Mouse (Mus musculus) mouse embryonic stem cell (cell line): Measurements from ENCODE around the gene Nutf2.
"Not testable (repeated sequence)": the region's sequence is repeated elsewhere in the genome, so short reads cannot be mapped to it uniquely, and the experiment has no call there.

Experiments used
- in situ Hi-C, 2 experiments: fragments of 300-500 bp; cut with MboI; formaldehyde crosslinking; loops; 1 replicate in 1 of 2; 3 replicates in 1 of 2; pipeline ENCODE4 v1.14.3; 2019 to 2020; ENCODE audit warnings: low sequenced_read_pairs in 2 of 2, low pct_unique_long_range_greater_than_20kb in 1 of 2, mixed read lengths in 1 of 2; ENCODE audit not compliant: unreplicated experiment in 1 of 2

Gene Nutf2

GRCm38 (mm10) chr8:105860143-105860981 lies at the start of gene Nutf2:
Nutf2 (plus strand) TSS chr8:105860580.
- in situ Hi-C loops: no loop called here

- in situ Hi-C loops: no loop called here
Observed at GRCm38 (mm10) chr8:105811061-105811460, 49.3 kb upstream of the Nutf2 start.

GRCm38 (mm10) chr8:105811543-105811942 lies 48.8 kb upstream of the Nutf2 start:
- in situ Hi-C loops: no loop called here

- in situ Hi-C loops: no loop called here
Observed at GRCm38 (mm10) chr8:105812511-105812910, 47.9 kb upstream of the Nutf2 start.

GRCm38 (mm10) chr8:105813241-105813640 lies 47.1 kb upstream of the Nutf2 start:
- in situ Hi-C loops: no loop called here

GRCm38 (mm10) chr8:105819659-105820058 lies 40.7 kb upstream of the Nutf2 start:
- in situ Hi-C loops: no loop called here

GRCm38 (mm10) chr8:105820925-105821324 lies 39.5 kb upstream of the Nutf2 start:
- in situ Hi-C loops: no loop called here

- in situ Hi-C loops: no loop called here
Observed at GRCm38 (mm10) chr8:105825506-105825905, 34.9 kb upstream of the Nutf2 start.

- in situ Hi-C loops: no loop called here
Observed at GRCm38 (mm10) chr8:105826379-105826778, 34.0 kb upstream of the Nutf2 start.

- in situ Hi-C loops: no loop called here
Observed at GRCm38 (mm10) chr8:105826861-105827848, 33.2 kb upstream of the Nutf2 start, which contains the start of the genes Ranbp10 and Tsnaxip1. Ranbp10 (minus strand) TSS chr8:105827350. Tsnaxip1 (plus strand) TSS chr8:105827731.

- in situ Hi-C loops: not testable (repeated sequence)
Observed at GRCm38 (mm10) chr8:105833740-105834139, 26.6 kb upstream of the Nutf2 start.

GRCm38 (mm10) chr8:105835318-105835717 lies 25.1 kb upstream of the Nutf2 start:
- in situ Hi-C loops: no loop called here

- in situ Hi-C loops: no loop called here
Observed at GRCm38 (mm10) chr8:105836991-105837390, 23.4 kb upstream of the Nutf2 start.

GRCm38 (mm10) chr8:105839209-105839608 lies 21.2 kb upstream of the Nutf2 start:
- in situ Hi-C loops: no loop called here

- in situ Hi-C loops: no loop called here
Observed at GRCm38 (mm10) chr8:105846678-105847077, 13.7 kb upstream of the Nutf2 start.

GRCm38 (mm10) chr8:105850014-105850413 lies 10.4 kb upstream of the Nutf2 start:
- in situ Hi-C loops: no loop called here

GRCm38 (mm10) chr8:105850611-105851010 lies 9.8 kb upstream of the Nutf2 start:
- in situ Hi-C loops: no loop called here

GRCm38 (mm10) chr8:105851651-105852143 lies 8.7 kb upstream of the Nutf2 start:
- in situ Hi-C loops: no loop called here

GRCm38 (mm10) chr8:105852146-105852729 lies 8.1 kb upstream of the Nutf2 start:
- in situ Hi-C loops: no loop called here
